Mouse (Mus musculus): ENCODE data around the gene Cd44.

DNA sequence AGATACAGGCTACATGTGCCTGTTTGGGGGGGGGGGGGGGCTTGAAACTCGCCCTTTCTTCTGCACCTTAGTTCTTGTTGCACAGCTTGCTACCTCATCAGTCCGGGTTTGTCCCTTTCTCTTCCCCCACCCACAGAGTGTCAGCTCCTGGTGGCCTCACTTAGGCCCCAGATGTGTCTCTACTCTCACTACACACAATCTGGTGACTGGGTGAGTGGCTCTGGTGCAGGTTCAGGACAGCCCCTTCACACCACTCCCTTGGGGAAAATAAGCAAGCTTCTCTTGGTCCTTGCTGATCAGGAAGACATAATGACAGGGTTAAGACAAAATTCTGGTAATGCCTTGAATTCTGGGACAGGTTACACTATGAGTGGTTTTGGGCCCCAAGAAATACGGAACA, 11.0 kb upstream of the Cd44 start:
- TF ChIP-seq EP300 (IDR thresholded peaks at IDR 0.05; ENCODE audit: low read depth) (no peak), CTCF (IDR thresholded peaks at IDR 0.05; ENCODE audit: low read depth) (no peak)

Data from liver, postnatal 0 days (tissue).